Mouse (Mus musculus): ENCODE data around the gene Gm10577. TPM values are rescaled to one million over a fixed set of nuclear protein-coding genes. Genes with fewer than 3 reads are reported as not detected.
A peak's percentile ranks its signal among the peaks of the same experiment; 100 is the strongest.

Gene Gm10577
- not detected in 2 replicates for polyA plus RNA-seq (2015; fragmentation: Nextera tagmentation; extraction: Ambion mirVana)

DNA sequence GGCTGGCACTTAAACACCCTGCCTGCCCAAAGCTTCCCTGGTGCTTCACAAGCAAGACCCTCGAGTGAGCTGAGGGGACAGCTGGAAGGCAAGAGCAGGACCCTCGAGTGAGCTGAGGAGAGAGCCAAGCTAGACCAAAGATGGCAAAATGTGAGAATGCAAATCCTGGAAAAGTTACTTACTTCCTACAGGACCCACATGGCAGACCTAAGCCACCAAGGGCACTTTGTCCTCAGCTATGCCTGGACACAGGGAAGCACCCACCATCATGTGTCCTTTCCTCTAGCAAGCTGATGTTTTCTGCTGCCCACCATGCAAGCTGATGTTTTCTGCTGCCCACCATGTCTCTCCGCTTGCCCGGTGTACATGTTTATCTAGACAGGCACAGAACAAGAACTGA lies at the start of gene Gm10577:
Gene Gm10577 (minus strand): TSS at position 101 of the 400 bp plus-strand sequence.
- WGBS = 74% methylated on average over 4 of the region's 4 CpGs

DNA sequence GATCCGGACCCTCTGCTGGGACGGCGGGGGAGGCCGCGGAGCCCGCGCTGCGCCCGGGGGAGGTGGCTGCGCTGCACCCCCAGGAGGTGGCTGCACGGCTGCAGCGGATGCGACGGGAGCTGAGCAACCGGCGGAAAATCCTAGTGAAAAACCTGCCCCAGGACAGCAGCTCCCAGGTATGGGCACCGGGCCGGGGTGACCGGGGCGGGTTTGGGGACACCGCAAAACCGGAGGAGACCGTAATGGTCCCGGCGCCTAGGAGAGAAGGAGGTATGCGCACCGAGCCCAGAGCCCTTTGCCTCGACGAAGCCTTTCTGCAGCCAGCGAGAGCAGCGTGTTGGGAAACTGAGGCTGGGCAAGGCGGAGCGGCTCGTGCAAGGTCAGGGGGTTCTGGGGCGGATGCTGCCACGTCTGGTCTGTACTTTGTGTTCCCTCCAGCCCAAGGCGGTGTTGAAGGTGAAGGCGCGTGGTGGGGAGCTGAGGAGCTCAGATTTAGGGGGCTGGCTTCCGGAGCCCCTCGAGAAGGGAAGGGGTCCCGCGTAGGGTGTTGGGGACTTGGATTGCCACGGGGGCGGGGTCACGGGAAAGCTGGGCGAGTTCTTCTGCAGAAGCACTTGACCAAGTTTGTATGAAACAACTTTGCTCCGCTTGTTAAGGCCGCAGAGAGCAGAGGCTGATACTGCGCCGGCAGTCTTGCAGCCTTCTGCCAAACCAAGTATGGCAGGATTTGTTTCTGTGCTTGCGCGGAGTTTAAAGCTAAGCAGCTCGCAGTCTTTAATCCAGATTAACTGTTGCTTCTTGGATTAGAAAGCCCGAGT lies 48.9 kb upstream of the Gm10577 start:
- H3K4me1 ChIP-seq (ENCODE audit: control insufficient read depth, insufficient read depth, low read length) = no peaks in the 10 kb centered on the region
- H3K27me3 ChIP-seq (ENCODE audit: control insufficient read depth, insufficient read depth, low read length) = no peaks in the 10 kb centered on the region
- peak overlapping the region; percentile 44 for H3K27ac ChIP-seq (ENCODE audit: low read length)
- no peaks in the 10 kb centered on the region for H3K36me3 ChIP-seq (ENCODE audit: control insufficient read depth, insufficient read depth, low read length)
- WGBS = 1% methylated on average over 52 of the region's 55 CpGs
- H3K9me3 ChIP-seq (replicated peaks; ENCODE audit: control insufficient read depth, low read length) = no peaks in the 10 kb centered on the region
- peak overlapping the region; percentile 91 for H3K9ac ChIP-seq (ENCODE audit: low read length)
- H3K4me3 ChIP-seq (replicated peaks; ENCODE audit: low read length) = peak overlapping the region; percentile 79
- H3K4me2 ChIP-seq (ENCODE audit: low read depth, low read length) = peak overlapping the region; percentile 89
- peak; percentile 67 for ATAC-seq (ENCODE audit: insufficient read depth, low FRiP score)

More for the DNA sequence above, at the start of gene Gm10577:
- ATAC-seq (ENCODE audit: insufficient read depth, low FRiP score) = no peak
- Histone ChIP-seq H3K4me3 (replicated peaks; ENCODE audit: low read length) (no peak within 1 kb of the TSS), H3K4me1 (ENCODE audit: control insufficient read depth, insufficient read depth, low read length) (no peaks in the 10 kb centered on the region), H3K4me2 (ENCODE audit: low read depth, low read length) (no peak within 1 kb of the TSS), H3K36me3 (ENCODE audit: control insufficient read depth, insufficient read depth, low read length) (no peaks in the 10 kb centered on the region), H3K9ac (ENCODE audit: low read length) (no peak within 1 kb of the TSS), H3K9me3 (replicated peaks; ENCODE audit: control insufficient read depth, low read length) (peaks cover 6% of the 10 kb centered on the region; the same call in 1 of the 2 replicates), H3K27ac (ENCODE audit: low read length) (no peak within 1 kb of the TSS), H3K27me3 (ENCODE audit: control insufficient read depth, insufficient read depth, low read length) (no peaks in the 10 kb centered on the region)

DNA sequence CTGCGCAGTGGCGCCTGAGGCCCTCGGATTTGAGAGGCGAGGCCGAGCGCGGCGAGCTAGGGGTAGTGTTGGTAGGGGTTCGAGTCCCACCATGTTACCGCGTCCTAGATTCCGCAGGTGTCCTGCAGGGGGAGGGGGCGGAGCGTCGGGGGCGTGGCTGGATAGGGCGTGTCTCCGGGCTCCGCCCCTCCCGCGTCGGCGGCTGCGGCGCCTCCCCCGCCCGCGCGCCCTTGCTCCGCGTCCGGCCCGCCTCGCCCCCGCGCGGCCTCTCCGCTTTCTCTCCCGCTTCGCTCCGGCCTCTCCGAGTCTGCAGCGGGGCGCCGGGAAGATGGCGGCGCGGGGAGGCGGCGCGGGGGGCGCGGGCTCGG lies 48.3 kb upstream of the Gm10577 start, which contains the start of gene Raver2:
Gene Raver2 (plus strand): TSS at position 198 of the 368 bp plus-strand sequence.
- ATAC-seq (ENCODE audit: insufficient read depth, low FRiP score) = peak; percentile 90
- Histone ChIP-seq H3K36me3 (ENCODE audit: control insufficient read depth, insufficient read depth, low read length) (no peaks in the 10 kb centered on the region), H3K4me2 (ENCODE audit: low read depth, low read length) (peak within 1 kb of the TSS; percentile 89), H3K4me1 (ENCODE audit: control insufficient read depth, insufficient read depth, low read length) (no peaks in the 10 kb centered on the region), H3K9me3 (replicated peaks; ENCODE audit: control insufficient read depth, low read length) (no peaks in the 10 kb centered on the region), H3K9ac (ENCODE audit: low read length) (peak within 1 kb of the TSS; percentile 91), H3K4me3 (replicated peaks; ENCODE audit: low read length) (peak within 1 kb of the TSS; percentile 79), H3K27ac (ENCODE audit: low read length) (peak within 1 kb of the TSS; percentile 44), H3K27me3 (ENCODE audit: control insufficient read depth, insufficient read depth, low read length) (no peaks in the 10 kb centered on the region)
- WGBS = 3% methylated on average over 39 of the region's 54 CpGs

DNA sequence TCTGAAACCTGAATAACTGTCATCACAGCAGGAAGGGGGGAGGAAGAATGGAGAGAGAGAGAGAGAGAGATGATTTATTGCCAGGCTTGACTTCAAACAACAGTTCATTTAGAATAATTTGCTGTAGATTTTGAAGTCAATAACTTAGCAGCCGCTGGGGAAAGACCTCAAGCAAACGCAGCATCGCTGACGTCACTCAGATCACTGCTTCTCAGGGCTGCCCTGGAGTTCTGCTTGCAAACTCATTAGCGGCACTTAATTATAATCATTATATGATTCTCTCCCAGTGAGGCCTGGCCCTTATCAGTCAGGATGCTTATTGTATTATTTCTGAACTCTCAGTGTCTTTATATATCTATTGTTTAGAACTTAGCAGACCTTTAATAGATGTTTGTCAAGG lies 45.9 kb upstream of the Gm10577 start:
- 42% methylated on average over 5 of the region's 5 CpGs for WGBS
- ATAC-seq (ENCODE audit: insufficient read depth, low FRiP score) = no peak
- H3K36me3 ChIP-seq (ENCODE audit: control insufficient read depth, insufficient read depth, low read length) = no peaks in the 10 kb centered on the region
- H3K4me2 ChIP-seq (ENCODE audit: low read depth, low read length) = no peak overlapping the region
- no peaks in the 10 kb centered on the region for H3K27me3 ChIP-seq (ENCODE audit: control insufficient read depth, insufficient read depth, low read length)
- no peak overlapping the region for H3K4me3 ChIP-seq (replicated peaks; ENCODE audit: low read length)
- H3K4me1 ChIP-seq (ENCODE audit: control insufficient read depth, insufficient read depth, low read length) = no peaks in the 10 kb centered on the region
- H3K27ac ChIP-seq (ENCODE audit: low read length) = no peak overlapping the region
- no peak overlapping the region for H3K9ac ChIP-seq (ENCODE audit: low read length)
- H3K9me3 ChIP-seq (replicated peaks; ENCODE audit: control insufficient read depth, low read length) = no peaks in the 10 kb centered on the region

DNA sequence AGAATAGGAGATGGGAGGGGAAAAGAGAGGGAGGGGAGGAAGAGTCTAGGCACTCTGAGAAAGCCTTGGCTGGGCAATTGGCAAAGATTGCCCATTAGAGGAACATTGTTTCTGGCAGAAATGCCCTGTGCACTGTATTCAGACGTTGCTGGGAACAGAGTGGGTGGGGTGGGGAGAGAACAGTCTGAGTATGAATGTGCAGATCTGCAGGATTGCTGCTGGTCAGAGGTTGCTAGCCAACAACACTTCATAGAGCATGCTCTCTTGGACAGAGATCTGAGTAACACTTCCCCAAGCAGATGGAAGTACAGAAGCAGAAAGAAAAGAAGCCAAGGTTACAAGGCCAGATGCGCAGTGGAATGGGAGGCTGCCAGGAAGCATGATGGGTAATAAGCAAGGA lies 41.6 kb upstream of the Gm10577 start:
- Histone ChIP-seq H3K9ac (ENCODE audit: low read length) (no peak overlapping the region), H3K4me1 (ENCODE audit: control insufficient read depth, insufficient read depth, low read length) (no peaks in the 10 kb centered on the region), H3K36me3 (ENCODE audit: control insufficient read depth, insufficient read depth, low read length) (no peaks in the 10 kb centered on the region), H3K4me3 (replicated peaks; ENCODE audit: low read length) (no peak overlapping the region), H3K9me3 (replicated peaks; ENCODE audit: control insufficient read depth, low read length) (no peaks in the 10 kb centered on the region), H3K27ac (ENCODE audit: low read length) (no peak overlapping the region), H3K27me3 (ENCODE audit: control insufficient read depth, insufficient read depth, low read length) (no peaks in the 10 kb centered on the region), H3K4me2 (ENCODE audit: low read depth, low read length) (no peak overlapping the region)
- no peak for ATAC-seq (ENCODE audit: insufficient read depth, low FRiP score)
- 64% methylated on average over 2 of the region's 2 CpGs for WGBS

DNA sequence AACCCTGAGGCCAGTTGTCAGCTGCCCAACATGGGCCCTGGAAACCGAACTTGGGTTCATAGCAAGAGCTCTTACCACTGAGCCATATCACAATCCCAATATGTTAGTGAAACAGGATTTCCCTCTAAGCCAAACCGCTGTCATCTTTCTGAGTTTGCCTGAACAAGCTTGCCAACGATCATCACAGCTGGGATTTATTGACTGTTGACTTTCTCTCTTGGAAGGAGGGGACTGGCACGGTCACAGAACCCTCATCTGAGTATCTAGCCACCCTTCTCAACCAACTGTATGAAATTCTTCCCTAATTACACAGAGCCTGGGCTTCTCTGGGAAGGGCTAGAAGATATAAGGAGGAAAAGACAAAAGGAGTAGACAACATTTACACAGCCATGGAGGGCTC lies 26.1 kb upstream of the Gm10577 start:
- no peak for ATAC-seq (ENCODE audit: insufficient read depth, low FRiP score)
- H3K27me3 ChIP-seq (ENCODE audit: control insufficient read depth, insufficient read depth, low read length) = no peaks in the 10 kb centered on the region
- WGBS = 69% methylated on average over 4 of the region's 4 CpGs

DNA sequence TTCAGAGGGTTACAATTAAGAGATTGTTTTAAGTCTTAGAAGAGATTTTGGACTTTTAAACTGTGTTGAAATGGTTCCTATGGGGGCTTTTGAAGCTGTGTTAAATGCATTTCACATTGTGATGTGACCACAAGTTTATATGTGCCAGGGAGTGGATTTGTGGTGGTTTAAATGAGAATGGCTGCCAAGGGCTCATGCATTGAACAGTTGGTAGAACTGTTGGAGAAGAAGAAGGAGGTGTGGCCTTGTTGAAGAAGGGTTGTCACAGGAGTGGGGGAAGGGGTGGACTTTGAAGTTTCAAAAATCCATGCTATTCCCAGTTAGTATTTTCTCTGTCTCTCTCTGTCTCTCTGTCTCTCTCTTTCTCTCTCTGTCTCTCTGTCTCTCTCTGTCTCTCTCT lies 23.7 kb upstream of the Gm10577 start:
- Histone ChIP-seq H3K4me1 (ENCODE audit: control insufficient read depth, insufficient read depth, low read length) (no peaks in the 10 kb centered on the region), H3K36me3 (ENCODE audit: control insufficient read depth, insufficient read depth, low read length) (no peaks in the 10 kb centered on the region), H3K9ac (ENCODE audit: low read length) (no peak overlapping the region), H3K4me2 (ENCODE audit: low read depth, low read length) (no peak overlapping the region), H3K27me3 (ENCODE audit: control insufficient read depth, insufficient read depth, low read length) (no peaks in the 10 kb centered on the region), H3K4me3 (replicated peaks; ENCODE audit: low read length) (no peak overlapping the region), H3K27ac (ENCODE audit: low read length) (no peak overlapping the region), H3K9me3 (replicated peaks; ENCODE audit: control insufficient read depth, low read length) (no peaks in the 10 kb centered on the region)
- ATAC-seq (ENCODE audit: insufficient read depth, low FRiP score) = no peak

More for the DNA sequence above, 26.1 kb upstream of the Gm10577 start:
- Histone ChIP-seq H3K9ac (ENCODE audit: low read length) (no peak overlapping the region), H3K27ac (ENCODE audit: low read length) (no peak overlapping the region), H3K4me3 (replicated peaks; ENCODE audit: low read length) (no peak overlapping the region), H3K4me1 (ENCODE audit: control insufficient read depth, insufficient read depth, low read length) (no peaks in the 10 kb centered on the region), H3K36me3 (ENCODE audit: control insufficient read depth, insufficient read depth, low read length) (no peaks in the 10 kb centered on the region), H3K9me3 (replicated peaks; ENCODE audit: control insufficient read depth, low read length) (no peaks in the 10 kb centered on the region), H3K4me2 (ENCODE audit: low read depth, low read length) (no peak overlapping the region)

DNA sequence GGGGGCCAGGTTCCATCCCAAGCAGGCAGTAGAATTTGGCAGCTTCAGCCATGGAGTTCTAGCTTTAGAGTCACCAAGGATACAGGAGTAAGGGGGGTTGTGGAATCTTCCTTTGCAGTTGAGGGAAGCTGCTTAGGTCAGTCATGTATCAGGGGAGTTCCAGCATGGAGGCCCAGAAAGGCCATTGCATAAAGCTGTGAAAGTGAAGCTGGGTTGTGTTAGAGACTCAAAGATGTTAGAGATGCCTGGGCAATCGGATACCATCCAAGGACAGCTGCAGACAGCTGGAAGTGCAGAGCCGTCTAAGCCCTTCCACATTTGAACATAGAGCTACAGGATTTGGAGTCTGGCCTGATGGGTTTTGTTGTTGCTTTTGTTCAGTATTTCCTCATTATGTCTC lies 23.2 kb upstream of the Gm10577 start:
- Histone ChIP-seq H3K27ac (ENCODE audit: low read length) (no peak overlapping the region), H3K9me3 (replicated peaks; ENCODE audit: control insufficient read depth, low read length) (no peaks in the 10 kb centered on the region), H3K36me3 (ENCODE audit: control insufficient read depth, insufficient read depth, low read length) (no peaks in the 10 kb centered on the region), H3K4me2 (ENCODE audit: low read depth, low read length) (no peak overlapping the region), H3K9ac (ENCODE audit: low read length) (no peak overlapping the region), H3K27me3 (ENCODE audit: control insufficient read depth, insufficient read depth, low read length) (no peaks in the 10 kb centered on the region), H3K4me3 (replicated peaks; ENCODE audit: low read length) (no peak overlapping the region), H3K4me1 (ENCODE audit: control insufficient read depth, insufficient read depth, low read length) (no peaks in the 10 kb centered on the region)
- no peak for ATAC-seq (ENCODE audit: insufficient read depth, low FRiP score)
- 55% methylated on average over 2 of the region's 2 CpGs for WGBS

DNA sequence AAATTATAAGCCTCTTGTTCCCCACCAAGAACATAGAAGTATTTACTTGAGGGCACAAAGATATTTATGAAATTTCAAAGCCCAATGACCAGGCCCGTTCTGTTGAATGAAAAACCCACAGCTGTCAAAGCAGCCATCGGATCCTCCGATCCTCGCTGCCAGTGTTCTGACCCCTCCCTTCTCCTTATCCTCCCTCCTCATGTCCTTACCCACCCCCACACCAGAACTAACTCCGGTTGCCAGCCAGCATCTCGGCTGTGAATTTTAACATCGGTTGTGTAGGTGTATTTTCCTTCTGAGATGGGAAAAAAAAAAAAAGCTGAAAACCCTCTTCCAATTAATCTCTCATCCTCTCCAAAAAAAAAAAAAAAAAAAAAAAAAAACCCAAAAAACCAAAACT lies 16.7 kb upstream of the Gm10577 start:
- 72% methylated on average over 7 of the region's 7 CpGs for WGBS
- Histone ChIP-seq H3K27ac (ENCODE audit: low read length) (no peak overlapping the region), H3K27me3 (ENCODE audit: control insufficient read depth, insufficient read depth, low read length) (no peaks in the 10 kb centered on the region), H3K9ac (ENCODE audit: low read length) (no peak overlapping the region), H3K4me3 (replicated peaks; ENCODE audit: low read length) (no peak overlapping the region), H3K4me2 (ENCODE audit: low read depth, low read length) (no peak overlapping the region), H3K9me3 (replicated peaks; ENCODE audit: control insufficient read depth, low read length) (no peaks in the 10 kb centered on the region), H3K36me3 (ENCODE audit: control insufficient read depth, insufficient read depth, low read length) (no peaks in the 10 kb centered on the region), H3K4me1 (ENCODE audit: control insufficient read depth, insufficient read depth, low read length) (no peaks in the 10 kb centered on the region)
- ATAC-seq (ENCODE audit: insufficient read depth, low FRiP score) = no peak

Data from stomach, embryonic 16.5 days (tissue).